Mouse (Mus musculus): ENCODE data around the gene Slc7a9.

GRCm38 (mm10) chr7:35456091-35456814 is 7.7 kb downstream of the Slc7a9 start:
- TF ChIP-seq POLR2A (IDR thresholded peaks at IDR 0.05; ENCODE audit: low read depth, low read length) (no peak), CTCF (IDR thresholded peaks at IDR 0.05; ENCODE audit: borderline replicate concordance, insufficient read depth, low read length) (no peak)

All from embryonic fibroblast, embryonic 13.5 days (primary cell).